In genomic region chr7:113512527-113513285, GRCm38 (mm10) we compare ENCODE assay signal across 8 mouse cellular contexts. TPM values are rescaled to one million over a fixed set of nuclear protein-coding genes. Genes with fewer than 3 reads are reported as not detected.
DNase-seq lines count a peak whose midpoint lies in the region; ATAC-seq lines count a peak whose summit lies in the region.

No protein-coding gene starts in this region.

- peak overlapping the region; percentile 93 for H3K27ac ChIP-seq in lung, embryonic 15.5 days
- no peak overlapping the region for H3K27ac ChIP-seq in embryonic facial prominence, embryonic 11.5 days (replicated peaks; ENCODE audit: low read depth, low read length)
- H3K27ac ChIP-seq in hindbrain, embryonic 12.5 days = peak overlapping the region; percentile 49; the same call in 1 of the 2 replicates

- no peak for ATAC-seq in lung, embryonic 15.5 days (ENCODE audit: borderline replicate concordance, extremely low read depth, low FRiP score, low TSS enrichment)
- ATAC-seq in embryonic facial prominence, embryonic 11.5 days (replicated peaks; ENCODE audit: insufficient number of reproducible peaks, low FRiP score, low TSS enrichment, low read depth) = no peak
- ATAC-seq in hindbrain, embryonic 12.5 days (ENCODE audit: low FRiP score) = no peak
- peak; percentile 54 for ATAC-seq in megakaryocyte-erythroid progenitor cell, adult 5-6 weeks (replicated peaks; ENCODE audit: low FRiP score, low TSS enrichment, poor library complexity, severe bottlenecking)

- H3K4me2 ChIP-seq in lung, embryonic 15.5 days = peak overlapping the region; percentile 95
- H3K4me2 ChIP-seq in embryonic facial prominence, embryonic 11.5 days (ENCODE audit: low read depth, low read length) = peak overlapping the region; percentile 81
- peak overlapping the region; percentile 89 for H3K4me2 ChIP-seq in hindbrain, embryonic 12.5 days (replicated peaks)

- no peaks in the 10 kb centered on the region for H3K27me3 ChIP-seq in lung, embryonic 15.5 days
- no peaks in the 10 kb centered on the region for H3K27me3 ChIP-seq in embryonic facial prominence, embryonic 11.5 days (ENCODE audit: control insufficient read depth, insufficient read depth, low read length)
- H3K27me3 ChIP-seq in hindbrain, embryonic 12.5 days = peaks cover 9% of the 10 kb centered on the region; the same call in 1 of the 2 replicates

- H3K9ac ChIP-seq in lung, embryonic 15.5 days = peak overlapping the region; percentile 73
- peak overlapping the region; percentile 73 for H3K9ac ChIP-seq in embryonic facial prominence, embryonic 11.5 days (replicated peaks; ENCODE audit: low read length)
- H3K9ac ChIP-seq in hindbrain, embryonic 12.5 days = peak overlapping the region; percentile 71

- no peak for DNase-seq in lung, postnatal 25 days (ENCODE audit: low spot score)
- peak; percentile 6 for DNase-seq in embryonic facial prominence, embryonic 11.5 days (ENCODE audit: low spot score)
- no peak for DNase-seq in adrenal gland, postnatal 10 days
- no peak for DNase-seq in B cell, adult 2 months
- no peak for DNase-seq in kidney, postnatal 25 days

- no peaks in the 10 kb centered on the region for H3K36me3 ChIP-seq in lung, embryonic 15.5 days
- H3K36me3 ChIP-seq in embryonic facial prominence, embryonic 11.5 days (replicated peaks; ENCODE audit: control insufficient read depth, insufficient read depth, low read depth, low read length) = no peaks in the 10 kb centered on the region
- H3K36me3 ChIP-seq in hindbrain, embryonic 12.5 days = no peaks in the 10 kb centered on the region

- WGBS in lung, embryonic 15.5 days = 12% methylated on average over 20 of the region's 20 CpGs
- WGBS in embryonic facial prominence, embryonic 11.5 days = 19% methylated on average over 20 of the region's 20 CpGs
- WGBS in hindbrain, embryonic 12.5 days = 17% methylated on average over 20 of the region's 20 CpGs

- peak overlapping the region; percentile 95 for H3K4me3 ChIP-seq in lung, embryonic 15.5 days
- H3K4me3 ChIP-seq in embryonic facial prominence, embryonic 11.5 days (ENCODE audit: low read depth, low read length) = peak overlapping the region; percentile 97
- peak overlapping the region; percentile 90 for H3K4me3 ChIP-seq in hindbrain, embryonic 12.5 days

- peaks cover 20% of the 10 kb centered on the region for H3K4me1 ChIP-seq in lung, embryonic 15.5 days
- H3K4me1 ChIP-seq in embryonic facial prominence, embryonic 11.5 days (ENCODE audit: control insufficient read depth, insufficient read depth, low read length) = no peaks in the 10 kb centered on the region
- peaks cover 21% of the 10 kb centered on the region for H3K4me1 ChIP-seq in hindbrain, embryonic 12.5 days

- no peaks in the 10 kb centered on the region for H3K9me3 ChIP-seq in lung, embryonic 15.5 days
- H3K9me3 ChIP-seq in embryonic facial prominence, embryonic 11.5 days (replicated peaks; ENCODE audit: control insufficient read depth, low read length) = no peaks in the 10 kb centered on the region
- H3K9me3 ChIP-seq in hindbrain, embryonic 12.5 days (replicated peaks) = no peaks in the 10 kb centered on the region

RNA-seq across cellular contexts. Expression of gene Far1, which starts 0.9 kb away (rescaled TPM):
- polyA plus RNA-seq in lung, embryonic 15.5 days (2015; fragmentation: Nextera tagmentation; extraction: Ambion mirVana) = 73.1 and 75.5 TPM in 2 replicates
- 82.5 and 92.3 TPM in 2 replicates for polyA plus RNA-seq in embryonic facial prominence, embryonic 11.5 days (2014; fragmentation: Nextera tagmentation; extraction: Ambion mirVana)
- polyA plus RNA-seq in hindbrain, embryonic 12.5 days (2016; fragmentation: Nextera tagmentation; extraction: Ambion mirVana) = 93.4 and 97.3 TPM in 2 replicates
- total RNA-seq in megakaryocyte-erythroid progenitor cell, adult 5-6 weeks (2014; fragmentation: Nextera tagmentation) = 93.3 and 99.3 TPM in 2 replicates
- 79.9 and 107 TPM in 2 replicates for total RNA-seq in megakaryocyte-erythroid progenitor cell, adult 5-6 weeks (2017)
- 10 to 100 TPM; 42.6 to 48.5 TPM for total RNA-seq in adrenal gland, postnatal 10 days (2021)
